Mouse (Mus musculus) cortical plate, adult 2 months (tissue): ENCODE data around the gene Trim41. TPM values are rescaled to one million over a fixed set of nuclear protein-coding genes. Genes with fewer than 3 reads are reported as not detected.
"Not testable (repeated sequence)": the region's sequence is repeated elsewhere in the genome, so short reads cannot be mapped to it uniquely, and the experiment has no call there.

Source experiments
- H3K27ac ChIP-seq: fragments of 200-500 bp; 2 replicates; pipeline ENCODE4 v1.5.1; 2012; ENCODE audit warnings: low read length, control low read depth, inconsistent platforms; ENCODE audit not compliant: insufficient read depth
- H3K4me1 ChIP-seq: fragments of 200-500 bp; 2 replicates; pipeline ENCODE4 v1.6.1; 2011; ENCODE audit warnings: low read length; ENCODE audit not compliant: control insufficient read depth, insufficient read depth
- H3K4me3 ChIP-seq: fragments of 200-500 bp; 2 replicates; pipeline ENCODE4 v1.5.1; 2011; ENCODE audit warnings: mild to moderate bottlenecking, low read length, control low read depth; ENCODE audit not compliant: insufficient read depth
- CTCF ChIP-seq: fragments of 200-500 bp; IDR thresholded peaks from 2 replicates; pipeline ENCODE4 v1.5.1; 2011; ENCODE audit warnings: mild to moderate bottlenecking, control low read depth, low read length; ENCODE audit not compliant: insufficient read depth; ENCODE audit errors: extremely low read depth
- POLR2A ChIP-seq: fragments of 200-500 bp; IDR thresholded peaks from 2 replicates; pipeline ENCODE4 v1.6.1; 2011; ENCODE audit warnings: mild to moderate bottlenecking, low read length, control low read depth; ENCODE audit not compliant: insufficient read depth; ENCODE audit errors: extremely low read depth
- polyA plus RNA-seq: library from polyadenylated mRNA; depleted of rRNA; stranded (reverse); fragments of >200 nt; gene quantifications from 2 replicates; pipeline ENCODE4 v1.2.3, GENCODE M21; 2012

Trim41 gene
- polyA plus RNA-seq, 1 experiment, result 43.1 TPM

GRCm38 (mm10) chr11:48846881-48847280 lies 29.7 kb upstream of the Trim41 start:
- Histone ChIP-seq H3K4me3 (no peak overlapping the region), H3K27ac (no peak overlapping the region)
- no peak for TF ChIP-seq CTCF

DNA sequence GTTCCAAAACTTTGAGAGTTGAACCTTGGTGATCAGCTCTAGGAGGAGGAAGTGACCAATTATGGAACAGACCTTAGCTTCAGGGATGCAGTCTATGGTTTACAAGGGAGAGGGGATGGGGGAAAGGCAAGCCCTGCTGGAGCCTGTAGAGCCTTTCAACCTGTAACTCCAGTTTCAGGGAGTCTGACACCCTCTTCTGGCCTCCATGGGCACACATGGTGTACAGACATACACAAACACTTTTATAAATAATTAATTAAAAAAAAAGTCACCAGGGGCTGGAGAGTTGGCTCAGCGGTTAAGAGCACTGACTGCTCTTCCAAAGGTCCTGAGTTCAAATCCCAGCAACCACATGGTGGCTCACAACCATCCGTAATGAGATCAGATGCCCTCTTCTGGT lies 29.2 kb upstream of the Trim41 start:
- not testable (repeated sequence) for H3K27ac ChIP-seq, H3K4me1 ChIP-seq, H3K4me3 ChIP-seq

More at GRCm38 (mm10) chr11:48846881-48847280, 29.7 kb upstream of the Trim41 start:
- no peaks in the 10 kb centered on the region for H3K4me1 ChIP-seq

- Histone ChIP-seq H3K27ac (no peak overlapping the region), H3K4me3 (no peak overlapping the region), H3K4me1 (no peaks in the 10 kb centered on the region)
- TF ChIP-seq CTCF (no peak), POLR2A (no peak)
These were observed 28.2 kb upstream of the Trim41 start for GRCm38 (mm10) chr11:48845244-48845815.

- no peaks in the 10 kb centered on the region for H3K4me1 ChIP-seq
- TF ChIP-seq CTCF (no peak), POLR2A (no peak)
- H3K4me3 ChIP-seq, result no peak overlapping the region
- no peak overlapping the region for H3K27ac ChIP-seq
These were observed 27.2 kb upstream of the Trim41 start for GRCm38 (mm10) chr11:48844309-48844708.

GRCm38 (mm10) chr11:48843202-48843601 lies 26.0 kb upstream of the Trim41 start:
- H3K4me1 ChIP-seq, result no peaks in the 10 kb centered on the region; the same call in 1 of the 2 replicates
- H3K4me3 ChIP-seq, result no peak overlapping the region
- no peak overlapping the region for H3K27ac ChIP-seq
- no peak for TF ChIP-seq POLR2A
- TF ChIP-seq CTCF, result no peak

DNA sequence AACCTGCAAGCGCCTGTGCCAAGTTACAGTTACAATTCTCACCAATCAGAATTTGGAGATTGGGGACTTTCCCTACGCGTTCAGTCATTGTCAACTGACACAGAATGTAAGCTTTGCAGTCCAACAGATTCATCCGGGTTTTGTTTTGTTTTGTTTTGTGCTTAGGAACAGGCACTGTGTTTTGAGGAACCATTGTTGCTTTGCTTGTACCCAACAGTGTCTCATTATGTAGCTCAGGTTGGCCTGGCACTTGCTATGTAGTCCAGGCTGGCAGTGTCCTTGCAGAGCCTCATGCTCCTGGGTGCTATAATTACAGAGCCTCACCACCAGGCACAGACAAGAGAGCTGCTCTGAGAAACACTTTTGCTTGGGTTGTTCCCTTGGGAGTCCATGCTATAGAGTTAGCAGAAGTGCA lies 25.2 kb upstream of the Trim41 start:
- Histone ChIP-seq H3K27ac (no peak overlapping the region), H3K4me1 (no peaks in the 10 kb centered on the region; the same call in 1 of the 2 replicates), H3K4me3 (no peak overlapping the region)
- TF ChIP-seq POLR2A (no peak), CTCF (no peak)

DNA sequence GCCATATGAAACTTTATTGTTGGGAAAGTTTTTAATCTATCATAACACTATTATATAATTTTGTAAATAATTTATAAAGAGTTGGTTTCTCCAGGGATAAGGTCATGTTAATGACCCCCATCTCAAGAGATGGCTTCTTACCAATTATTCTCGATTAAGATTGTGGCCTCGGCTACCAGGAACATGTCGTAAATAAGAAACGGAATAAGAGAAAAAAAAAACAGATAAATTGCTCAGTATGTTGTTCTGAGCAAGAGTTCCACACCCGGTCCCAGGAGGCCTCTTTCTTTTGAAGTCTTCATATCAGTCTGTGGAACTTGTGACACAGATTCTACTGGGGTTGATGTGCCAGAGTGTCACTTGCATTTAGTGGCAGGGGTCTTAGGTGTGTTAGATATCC lies 24.1 kb upstream of the Trim41 start:
- no peaks in the 10 kb centered on the region; the same call in 1 of the 2 replicates for H3K4me1 ChIP-seq
- H3K4me3 ChIP-seq, result no peak overlapping the region
- TF ChIP-seq CTCF, result no peak
- H3K27ac ChIP-seq, result no peak overlapping the region

DNA sequence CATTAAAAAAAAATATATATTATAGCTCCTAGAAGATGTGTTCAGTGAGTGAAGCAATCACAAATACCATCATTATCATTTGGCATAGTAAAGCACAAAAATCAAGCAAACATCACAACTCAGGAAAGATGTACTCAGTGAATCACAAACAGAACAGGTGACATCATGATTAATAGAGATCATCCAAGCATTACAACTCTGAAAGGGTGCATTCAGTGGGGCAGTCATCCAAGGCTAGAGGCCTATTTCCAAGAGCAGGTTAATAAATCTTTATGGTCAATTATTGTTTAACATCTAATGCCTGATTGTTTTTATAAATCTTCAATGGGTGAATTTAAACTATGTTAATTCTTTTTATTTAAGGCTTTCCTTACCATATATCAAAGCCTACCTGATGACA lies 23.7 kb upstream of the Trim41 start:
- TF ChIP-seq CTCF (no peak), POLR2A (no peak)

DNA sequence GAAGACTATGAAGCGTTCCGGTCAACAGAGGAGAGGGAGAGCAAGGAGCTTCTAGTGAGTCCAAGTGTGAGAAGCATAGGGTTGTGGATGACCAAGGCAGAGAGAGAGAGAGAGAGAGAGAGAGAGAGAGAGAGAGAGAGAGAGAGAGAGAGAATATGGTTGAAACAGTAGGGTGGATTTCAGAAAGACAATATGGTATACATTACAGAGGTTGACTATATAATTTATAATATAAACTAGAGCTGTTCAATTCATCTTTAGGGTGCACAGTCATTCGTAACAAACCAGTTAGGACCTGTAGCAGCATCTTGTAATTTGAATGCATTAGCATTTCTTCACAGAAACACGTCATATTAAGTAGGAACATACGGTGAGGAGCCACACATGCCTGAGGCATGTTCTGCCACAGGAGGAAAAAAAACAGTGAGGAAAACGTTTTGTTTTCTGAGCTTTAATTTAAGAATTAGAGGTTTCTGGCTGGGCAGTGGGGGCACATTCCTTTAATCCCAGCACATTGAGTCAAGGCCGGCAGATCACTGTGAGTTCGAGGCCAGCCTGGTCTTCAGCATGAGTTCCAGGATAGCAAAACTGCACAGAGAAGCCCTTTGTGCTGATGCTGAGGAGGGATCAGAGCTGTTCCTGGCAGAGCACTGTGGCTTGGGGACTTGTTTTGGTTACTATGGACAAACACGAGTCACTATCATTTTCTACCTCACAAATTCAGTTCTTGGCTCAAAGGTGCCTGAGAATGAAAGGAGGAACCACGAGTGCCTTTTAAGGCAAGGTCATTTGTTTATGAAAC lies 21.9 kb upstream of the Trim41 start:
- no peak overlapping the region for H3K27ac ChIP-seq
- TF ChIP-seq CTCF, result no peak
- no peak for TF ChIP-seq POLR2A
- H3K4me3 ChIP-seq, result no peak overlapping the region
- no peaks in the 10 kb centered on the region; the same call in 1 of the 2 replicates for H3K4me1 ChIP-seq

More for the DNA sequence above, 23.7 kb upstream of the Trim41 start:
- no peaks in the 10 kb centered on the region; the same call in 1 of the 2 replicates for H3K4me1 ChIP-seq
- H3K27ac ChIP-seq, result no peak overlapping the region
- H3K4me3 ChIP-seq, result no peak overlapping the region

GRCm38 (mm10) chr11:48838181-48838797 lies 21.1 kb upstream of the Trim41 start:
- H3K4me1 ChIP-seq, result no peaks in the 10 kb centered on the region; the same call in 1 of the 2 replicates
- TF ChIP-seq CTCF (no peak), POLR2A (no peak)
- H3K27ac ChIP-seq, result no peak overlapping the region
- H3K4me3 ChIP-seq, result peak overlapping the region; percentile 72
